Mouse (Mus musculus) thymus, adult 2 months (tissue): Measurements from ENCODE around the gene Fam50b. TPM values are rescaled to one million over a fixed set of nuclear protein-coding genes. Genes with fewer than 3 reads are reported as not detected.

Experiments used
- DNase-seq: peaks from one replicate; pipeline ENCODE4 v3.0.0; 2021
- H3K27ac ChIP-seq: fragments of 200-500 bp; 2 replicates; pipeline ENCODE4 v1.5.1; 2012; ENCODE audit warnings: low read length, control low read depth; ENCODE audit not compliant: control insufficient read depth, insufficient read depth
- H3K27me3 ChIP-seq: fragments of 200-500 bp; 2 replicates; pipeline ENCODE4 v1.6.1; 2012; ENCODE audit warnings: mild to moderate bottlenecking, low read length, moderate library complexity, mixed read lengths; ENCODE audit not compliant: control insufficient read depth, insufficient read depth
- H3K36me3 ChIP-seq: fragments of 200-500 bp; 2 replicates; pipeline ENCODE4 v1.6.1; 2012; ENCODE audit warnings: mild to moderate bottlenecking, low read length, moderate library complexity; ENCODE audit not compliant: control insufficient read depth, insufficient read depth
- H3K4me1 ChIP-seq: fragments of 200-500 bp; replicated peaks from 2 replicates; pipeline ENCODE4 v1.6.1; 2012; ENCODE audit warnings: low read length; ENCODE audit not compliant: control insufficient read depth, insufficient read depth
- H3K4me3 ChIP-seq: fragments of 200-500 bp; 2 replicates; pipeline ENCODE4 v1.5.1; 2012; ENCODE audit warnings: mild to moderate bottlenecking, low read length, control low read depth, moderate library complexity; ENCODE audit not compliant: control insufficient read depth, insufficient read depth
- CTCF ChIP-seq: fragments of 200-500 bp; IDR thresholded peaks from 2 replicates; pipeline ENCODE4 v1.5.1; 2012; ENCODE audit warnings: mild to moderate bottlenecking, control low read depth, low read length, moderate library complexity, borderline replicate concordance; ENCODE audit not compliant: control insufficient read depth, poor library complexity, insufficient read depth; ENCODE audit errors: extremely low read depth
- POLR2A ChIP-seq: fragments of 200-500 bp; IDR thresholded peaks from 2 replicates; pipeline ENCODE4 v1.6.1; 2012; ENCODE audit warnings: mild to moderate bottlenecking, low read length, control low read depth, moderate library complexity; ENCODE audit not compliant: control insufficient read depth, poor library complexity, insufficient read depth; ENCODE audit errors: extremely low read depth
- WGBS: fragments of 180-500 bp; shearing (Covaris S2); methylation state at CpG from one replicate; pipeline ENCODE4 v1.1.7; 2018; 5-methylcytosine and 5-hydroxymethylcytosine counted together
- polyA plus RNA-seq: library from polyadenylated mRNA; depleted of rRNA; stranded (reverse); fragments of >200 nt; gene quantifications from 2 replicates; pipeline ENCODE4 v1.2.3, GENCODE M21; 2012

The Fam50b gene
- polyA plus RNA-seq, 1 experiment: not detected

DNA sequence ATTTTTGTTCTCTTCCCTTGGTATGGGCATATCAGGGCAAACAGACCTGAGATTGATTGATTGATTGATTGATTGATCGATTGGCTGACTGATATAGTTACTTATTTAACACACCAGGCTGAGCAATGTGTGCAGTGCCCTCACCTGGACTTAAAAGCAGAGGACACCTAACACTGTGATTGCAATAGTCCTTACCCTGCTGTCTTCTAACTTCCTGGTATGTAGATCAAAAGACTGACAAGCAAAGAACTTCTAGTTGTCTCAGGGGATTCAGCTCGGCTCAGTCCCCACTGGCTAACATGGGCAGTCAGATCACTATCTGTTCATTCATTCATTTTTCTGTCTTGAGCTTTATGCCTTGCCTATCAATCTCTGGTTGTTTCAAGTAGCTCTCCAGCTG lies 31.3 kb upstream of the Fam50b start:
- no peaks in the 10 kb centered on the region for H3K36me3 ChIP-seq
- no peak for TF ChIP-seq POLR2A
- no peak for TF ChIP-seq CTCF
- no peaks in the 10 kb centered on the region for H3K27me3 ChIP-seq
- 63% methylated on average over 2 of the region's 2 CpGs for WGBS
- H3K4me3 ChIP-seq: no peak overlapping the region
- H3K27ac ChIP-seq: no peak overlapping the region
- no peak for DNase-seq
- H3K4me1 ChIP-seq: no peaks in the 10 kb centered on the region

DNA sequence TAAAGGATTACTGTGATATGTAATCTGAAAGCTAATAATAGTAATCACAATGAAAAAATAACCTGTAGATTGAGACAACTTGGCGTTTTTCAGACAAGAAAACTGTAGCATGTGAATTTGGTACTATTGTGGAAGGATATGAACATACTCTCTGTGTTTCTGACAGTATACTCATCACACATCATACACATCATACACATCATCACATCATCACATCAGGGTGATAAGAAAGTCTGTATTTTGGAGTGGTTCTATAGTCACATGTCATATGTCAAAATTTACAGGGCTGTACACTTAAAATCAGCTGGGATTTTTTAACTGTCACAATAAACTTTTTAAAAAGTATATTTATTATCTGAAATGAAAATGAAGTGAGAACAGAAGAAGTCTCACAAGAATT lies 30.9 kb upstream of the Fam50b start:
- no peak for DNase-seq
- Histone ChIP-seq H3K27me3 (no peaks in the 10 kb centered on the region), H3K36me3 (no peaks in the 10 kb centered on the region), H3K27ac (no peak overlapping the region), H3K4me1 (no peaks in the 10 kb centered on the region), H3K4me3 (no peak overlapping the region)
- no peak for TF ChIP-seq POLR2A
- TF ChIP-seq CTCF: no peak
- WGBS: 97% methylated on average over 1 of the region's 1 CpGs

DNA sequence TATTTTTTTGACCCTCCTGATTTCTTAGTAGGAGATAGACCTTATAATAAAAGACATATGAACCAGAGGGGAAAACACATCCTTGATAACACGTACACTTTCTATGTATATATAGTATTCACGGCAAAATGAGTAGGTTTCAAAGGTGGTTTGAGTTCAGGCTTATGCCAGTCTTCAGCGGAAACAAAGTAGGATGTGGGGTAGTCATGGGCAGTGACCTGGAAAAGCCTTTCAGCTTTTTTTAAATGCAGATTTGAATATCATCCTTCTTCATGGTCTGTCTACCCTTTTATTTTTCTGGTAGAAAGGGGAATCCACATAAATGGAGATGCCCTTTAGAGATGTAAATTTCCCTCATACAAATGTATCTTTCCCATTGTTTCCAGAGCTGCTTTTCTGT lies 29.8 kb upstream of the Fam50b start:
- Histone ChIP-seq H3K4me3 (no peak overlapping the region), H3K36me3 (no peaks in the 10 kb centered on the region), H3K27me3 (no peaks in the 10 kb centered on the region), H3K4me1 (no peaks in the 10 kb centered on the region), H3K27ac (no peak overlapping the region)
- TF ChIP-seq CTCF (no peak), POLR2A (no peak)
- no peak for DNase-seq
- 96% methylated on average over 3 of the region's 3 CpGs for WGBS

DNA sequence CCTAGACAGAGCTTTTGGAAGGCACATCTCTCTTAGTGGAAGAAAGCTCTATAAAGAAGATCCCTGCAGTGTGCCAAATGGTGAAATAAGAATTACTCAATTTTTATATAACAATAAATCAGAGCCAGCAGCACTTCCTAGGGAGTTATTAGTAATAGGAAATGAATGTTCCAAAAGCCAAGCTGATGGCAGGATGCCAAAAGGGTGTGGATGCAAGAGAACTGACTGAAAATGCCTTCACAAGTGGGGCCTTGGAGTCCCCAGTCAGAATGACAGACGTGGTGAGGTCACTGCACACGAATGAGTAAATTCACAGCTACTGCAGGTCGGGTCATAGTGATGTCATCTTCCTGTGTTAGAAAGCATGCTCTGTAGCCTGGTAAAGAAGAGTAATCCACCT lies 25.7 kb upstream of the Fam50b start:
- 58% methylated on average over 3 of the region's 3 CpGs for WGBS
- no peak overlapping the region for H3K27ac ChIP-seq

DNA sequence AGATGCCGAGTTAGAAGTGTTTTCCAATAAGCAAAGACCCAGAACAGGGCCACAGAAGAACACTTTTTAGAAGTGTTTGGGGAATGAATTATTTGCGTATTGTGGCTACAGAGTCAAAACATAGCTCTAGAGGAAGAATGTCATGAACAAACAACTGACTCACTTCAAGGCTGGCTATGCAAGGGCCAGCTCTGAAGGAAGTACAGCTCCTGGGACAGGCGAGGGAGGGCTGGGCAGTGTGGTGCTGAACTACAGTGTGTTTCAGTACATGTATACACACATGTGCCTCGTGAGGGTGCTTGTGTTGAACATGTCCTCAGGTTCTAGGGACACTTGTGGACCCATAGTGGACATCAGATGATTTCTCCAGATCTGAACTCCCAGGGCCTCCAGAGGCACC lies 25.1 kb upstream of the Fam50b start:
- Histone ChIP-seq H3K4me3 (no peak overlapping the region), H3K36me3 (no peaks in the 10 kb centered on the region), H3K27me3 (no peaks in the 10 kb centered on the region), H3K4me1 (no peaks in the 10 kb centered on the region), H3K27ac (no peak overlapping the region)
- DNase-seq: no peak
- 93% methylated on average over 4 of the region's 4 CpGs for WGBS
- TF ChIP-seq POLR2A (no peak), CTCF (no peak)

More for the DNA sequence above, 25.7 kb upstream of the Fam50b start:
- Histone ChIP-seq H3K27me3 (no peaks in the 10 kb centered on the region), H3K4me3 (no peak overlapping the region), H3K4me1 (no peaks in the 10 kb centered on the region), H3K36me3 (no peaks in the 10 kb centered on the region)
- TF ChIP-seq POLR2A: no peak
- TF ChIP-seq CTCF: no peak
- DNase-seq: no peak

DNA sequence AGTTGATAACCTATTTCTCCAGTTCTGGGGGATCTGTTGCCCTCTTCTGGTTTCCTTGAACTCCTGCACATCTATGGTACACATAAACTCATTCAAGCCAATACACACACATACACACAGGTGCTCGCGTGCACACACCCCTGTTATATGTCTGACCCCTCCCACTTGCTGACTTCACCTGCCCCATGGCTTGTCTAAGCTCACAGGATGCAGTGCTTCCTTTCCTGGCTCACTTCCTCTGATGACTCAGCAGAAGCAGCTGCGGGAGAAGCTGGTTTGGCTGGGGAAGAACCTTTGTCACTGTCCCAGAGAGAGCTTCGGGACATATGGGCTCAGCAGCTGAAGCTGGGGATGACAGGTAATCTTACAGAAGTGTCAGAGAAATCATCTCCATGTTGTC lies 23.2 kb upstream of the Fam50b start:
- H3K4me3 ChIP-seq: no peak overlapping the region
- no peaks in the 10 kb centered on the region for H3K27me3 ChIP-seq
- no peak overlapping the region for H3K27ac ChIP-seq
- DNase-seq: no peak
- TF ChIP-seq POLR2A: no peak
- no peak for TF ChIP-seq CTCF
- H3K4me1 ChIP-seq: no peaks in the 10 kb centered on the region
- WGBS: 49% methylated on average over 4 of the region's 4 CpGs
- no peaks in the 10 kb centered on the region for H3K36me3 ChIP-seq

DNA sequence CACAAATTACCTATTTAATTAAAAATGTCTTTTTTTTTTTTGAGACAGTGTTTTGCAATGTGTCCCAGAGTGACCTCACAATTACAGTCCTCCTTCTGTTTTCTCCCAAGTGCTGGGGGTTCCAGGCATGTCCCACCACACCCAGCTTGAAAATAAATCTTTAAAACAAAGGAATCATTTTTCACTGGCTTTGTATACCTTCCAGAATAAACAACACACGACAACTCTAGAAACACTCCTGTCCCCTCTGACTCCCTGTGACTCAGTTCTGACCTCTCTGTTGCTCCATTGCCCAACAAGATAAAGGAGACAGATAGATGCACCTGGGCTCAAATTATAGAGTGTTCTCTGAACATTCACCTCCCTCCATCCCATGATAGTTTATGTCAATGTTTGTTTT lies 21.8 kb upstream of the Fam50b start:
- DNase-seq: no peak
- TF ChIP-seq CTCF (no peak), POLR2A (no peak)
- WGBS: 82% methylated on average over 1 of the region's 1 CpGs

More for the DNA sequence above, 21.8 kb upstream of the Fam50b start:
- Histone ChIP-seq H3K4me1 (no peaks in the 10 kb centered on the region), H3K27me3 (no peaks in the 10 kb centered on the region), H3K36me3 (no peaks in the 10 kb centered on the region), H3K27ac (no peak overlapping the region), H3K4me3 (no peak overlapping the region)
